Mouse (Mus musculus): Measurements from ENCODE around the gene Fam122a.

Gene Fam122a

GRCm38 (mm10) chr19:24486433-24487296 lies 9.5 kb upstream of the Fam122a start:
- no peak for DNase-seq

- DNase-seq: no peak
These were observed 7.5 kb upstream of the Fam122a start for GRCm38 (mm10) chr19:24484612-24485194.

GRCm38 (mm10) chr19:24480916-24481315 lies 3.8 kb upstream of the Fam122a start:
- DNase-seq: no peak

DNA sequence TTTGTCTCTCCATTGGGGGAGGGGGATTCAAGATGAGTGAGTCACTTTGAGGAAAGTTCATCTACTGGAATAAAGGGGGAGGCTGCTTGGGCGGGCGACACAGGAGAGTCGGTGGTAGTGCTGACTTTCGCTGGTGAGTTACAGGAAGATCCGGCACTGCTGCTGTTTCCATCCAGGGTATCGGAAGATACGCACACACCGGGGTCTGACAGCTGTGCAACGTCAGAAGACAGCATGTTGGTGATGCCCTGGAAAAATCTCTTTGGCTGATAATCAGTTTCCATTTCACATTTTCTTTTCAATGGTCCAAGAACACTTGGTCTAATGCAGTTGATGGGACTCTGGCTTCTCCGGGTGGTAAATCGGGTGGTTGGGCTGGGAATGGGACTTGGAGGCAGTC lies 695 bp downstream of the Fam122a start:
- peak; percentile 66 for DNase-seq

- DNase-seq: no peak
These were observed 1.9 kb downstream of the Fam122a start for GRCm38 (mm10) chr19:24475281-24475680.

- DNase-seq: no peak
These were observed 4.6 kb downstream of the Fam122a start for GRCm38 (mm10) chr19:24472512-24472911.

DNA sequence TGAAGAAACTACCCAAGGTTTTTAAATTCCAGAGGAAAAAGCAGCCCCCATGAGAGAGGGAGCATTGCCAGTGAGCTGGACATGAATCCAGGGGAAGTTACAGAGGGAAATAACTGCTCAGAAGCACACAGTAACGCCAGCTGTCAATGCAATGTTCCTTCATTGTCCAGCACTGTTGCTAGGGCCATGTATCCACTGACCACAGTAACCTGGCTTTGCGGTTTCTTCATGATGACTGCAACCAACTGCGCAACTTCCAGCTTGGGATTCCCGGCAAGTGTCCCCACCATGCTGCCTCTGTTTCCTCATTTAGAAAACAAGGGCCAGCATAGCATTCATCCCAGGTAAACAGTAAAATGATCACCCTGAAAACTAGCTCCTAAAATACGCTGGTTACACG lies 5.6 kb downstream of the Fam122a start:
- DNase-seq: no peak

GRCm38 (mm10) chr19:24469216-24469615 lies 7.9 kb downstream of the Fam122a start:
- DNase-seq: no peak

- no peak for DNase-seq
These were observed 8.5 kb downstream of the Fam122a start for GRCm38 (mm10) chr19:24468616-24469015.

DNA sequence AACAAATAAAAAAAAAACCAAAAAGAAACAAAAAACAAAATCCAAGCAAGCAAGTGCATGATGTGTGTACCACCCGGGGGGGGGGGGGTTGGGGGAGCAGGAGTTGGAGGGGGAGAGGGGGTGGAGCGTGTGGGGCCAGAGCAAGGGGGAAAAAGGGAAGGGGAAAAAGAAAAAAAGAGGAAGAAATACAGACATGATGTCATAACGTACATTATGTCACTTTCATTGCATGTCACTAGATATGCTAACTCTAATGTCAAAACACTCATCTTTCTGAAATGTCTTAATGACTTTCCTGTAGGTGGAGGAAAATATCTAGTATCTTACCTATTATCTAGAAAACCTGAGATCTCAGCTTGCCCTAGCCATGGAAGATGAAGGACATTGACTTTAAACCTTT lies 14.1 kb downstream of the Fam122a start:
- no peak for DNase-seq

- no peak for DNase-seq
These were observed 20.4 kb downstream of the Fam122a start for GRCm38 (mm10) chr19:24456591-24457231.

GRCm38 (mm10) chr19:24455249-24455960 lies 21.8 kb downstream of the Fam122a start:
- DNase-seq: no peak

GRCm38 (mm10) chr19:24454451-24454850 lies 22.7 kb downstream of the Fam122a start:
- DNase-seq: no peak

GRCm38 (mm10) chr19:24453379-24453778 lies 23.8 kb downstream of the Fam122a start:
- no peak for DNase-seq

GRCm38 (mm10) chr19:24452441-24452898 lies 24.7 kb downstream of the Fam122a start:
- peak; percentile 64 for DNase-seq

GRCm38 (mm10) chr19:24451626-24452025 lies 25.5 kb downstream of the Fam122a start:
- DNase-seq: no peak

DNA sequence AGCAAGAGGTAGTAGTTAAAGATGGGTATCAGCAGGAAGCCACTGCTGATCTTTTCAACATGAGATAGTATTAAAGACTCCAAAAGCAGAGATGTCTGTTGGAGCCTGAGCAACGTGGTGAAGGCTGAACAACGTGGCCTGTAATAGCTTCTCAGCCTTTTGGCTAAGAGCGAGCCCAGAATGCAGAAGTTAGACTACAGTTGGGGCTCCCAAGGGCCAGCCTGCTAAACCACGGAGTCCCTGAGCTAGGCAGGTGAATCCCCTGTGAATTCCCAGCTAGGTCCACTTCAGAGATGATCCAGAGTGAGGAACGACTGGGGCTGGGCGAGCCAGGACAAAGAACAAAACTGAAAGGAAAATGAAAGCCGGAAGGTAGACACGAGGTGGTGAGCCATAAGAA lies 26.4 kb downstream of the Fam122a start:
- no peak for DNase-seq

DNA sequence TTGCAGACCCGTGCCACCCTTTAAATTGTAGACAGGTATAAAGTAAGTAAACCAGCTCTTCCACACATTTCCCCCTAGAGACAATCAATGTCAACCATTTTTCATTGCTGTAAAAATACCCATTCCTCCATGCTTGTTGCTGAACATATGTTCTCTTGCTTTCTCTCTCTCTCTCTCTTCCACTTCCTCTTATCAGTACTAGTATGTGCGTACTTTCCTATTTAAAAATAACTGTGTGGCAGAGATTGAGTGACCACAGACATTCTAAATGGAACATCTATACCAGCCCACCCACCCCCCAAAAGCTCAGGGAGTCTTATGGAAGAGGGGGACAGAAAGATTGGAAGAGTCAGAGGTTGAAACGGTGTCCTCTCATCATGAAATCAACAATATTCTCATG lies 32.8 kb downstream of the Fam122a start:
- DNase-seq: no peak

DNA sequence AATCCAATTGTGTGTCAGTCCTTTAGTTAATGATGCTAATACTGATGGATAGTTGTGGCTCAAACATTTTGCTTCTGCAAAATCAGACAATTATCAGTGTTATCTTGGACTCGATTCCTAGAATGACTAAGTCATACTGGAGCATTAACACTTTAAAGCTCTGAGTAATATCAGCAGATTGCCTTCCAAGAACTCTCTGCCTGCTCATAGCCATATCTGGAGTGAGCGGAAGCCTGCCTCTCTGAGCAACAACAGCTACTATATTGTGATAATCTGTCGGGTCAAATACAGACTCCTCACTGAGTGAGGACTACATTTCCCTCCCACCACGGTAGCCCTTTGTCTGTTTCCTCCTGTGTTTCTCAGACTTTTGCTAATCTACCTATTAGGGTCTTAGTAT lies 37.4 kb downstream of the Fam122a start:
- DNase-seq: peak; percentile 25

DNA sequence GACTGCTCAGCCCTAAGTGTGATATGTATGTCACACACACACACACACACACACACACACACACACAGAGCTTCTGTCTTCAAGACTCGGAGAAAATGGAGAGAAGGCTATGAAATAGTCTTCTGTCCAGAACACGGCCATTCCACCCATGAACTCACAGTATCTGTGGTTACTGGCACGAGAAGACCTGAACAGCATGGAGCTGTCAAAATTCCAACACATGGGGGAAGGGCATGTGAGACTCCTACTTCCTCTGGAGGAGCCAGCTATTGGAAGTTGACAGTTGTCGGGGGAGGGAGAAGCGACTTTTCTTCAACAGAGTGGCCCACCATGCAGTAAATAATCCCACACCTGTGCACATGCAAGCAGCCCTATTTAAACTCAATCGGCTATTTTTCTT lies 42.9 kb downstream of the Fam122a start:
- DNase-seq: no peak

DNA sequence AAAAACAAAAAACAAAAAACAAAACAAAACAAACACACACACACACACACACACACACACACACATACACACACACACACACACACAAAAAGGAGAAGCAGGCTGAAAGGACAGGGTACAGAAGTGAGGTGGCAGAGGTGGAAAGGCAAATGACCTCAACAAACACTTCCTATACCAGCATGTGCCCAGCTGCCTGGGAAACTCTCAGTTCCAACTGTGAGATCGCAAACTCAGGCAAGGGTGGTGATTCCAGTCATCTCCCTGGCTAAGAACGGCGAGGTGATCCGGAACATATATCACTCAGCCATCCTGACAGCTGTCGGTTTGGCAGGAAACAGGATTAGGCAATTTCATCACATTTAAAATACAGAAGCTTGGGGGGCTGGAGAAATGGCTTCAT lies 44.7 kb downstream of the Fam122a start:
- DNase-seq: no peak

DNA sequence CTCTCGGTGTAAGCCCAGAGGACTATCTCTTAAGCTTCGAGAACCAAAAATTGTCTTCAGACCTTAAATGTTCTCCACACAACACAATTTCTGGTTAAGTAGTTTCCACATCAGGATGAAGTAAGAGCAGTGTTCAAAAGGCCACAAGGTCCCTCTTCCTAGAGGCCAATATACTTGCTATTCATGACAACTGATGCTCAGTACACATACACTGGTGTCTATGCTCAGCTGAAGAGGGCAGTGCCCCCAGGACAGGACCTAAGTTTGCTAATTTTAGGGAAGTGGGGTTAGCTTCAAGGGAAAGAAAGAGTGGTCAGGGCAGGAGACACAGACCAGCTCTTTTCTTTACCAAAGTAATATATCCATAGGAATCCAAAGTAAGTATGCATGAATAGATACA lies 45.8 kb downstream of the Fam122a start:
- DNase-seq: no peak

- DNase-seq: no peak
These were observed 49.1 kb downstream of the Fam122a start for GRCm38 (mm10) chr19:24428011-24428410.
